Mouse (Mus musculus) 3T3-L1 (cell line): ENCODE results near the gene Olfr1386.
"Not testable (repeated sequence)": the region's sequence is repeated elsewhere in the genome, so short reads cannot be mapped to it uniquely, and the experiment has no call there.

ENCODE experiments used
- DNase-seq: peaks from one replicate; pipeline ENCODE4 v3.0.0-alpha.2; 2015; ENCODE audit warnings: low read depth, low spot score

Olfr1386 gene

DNA sequence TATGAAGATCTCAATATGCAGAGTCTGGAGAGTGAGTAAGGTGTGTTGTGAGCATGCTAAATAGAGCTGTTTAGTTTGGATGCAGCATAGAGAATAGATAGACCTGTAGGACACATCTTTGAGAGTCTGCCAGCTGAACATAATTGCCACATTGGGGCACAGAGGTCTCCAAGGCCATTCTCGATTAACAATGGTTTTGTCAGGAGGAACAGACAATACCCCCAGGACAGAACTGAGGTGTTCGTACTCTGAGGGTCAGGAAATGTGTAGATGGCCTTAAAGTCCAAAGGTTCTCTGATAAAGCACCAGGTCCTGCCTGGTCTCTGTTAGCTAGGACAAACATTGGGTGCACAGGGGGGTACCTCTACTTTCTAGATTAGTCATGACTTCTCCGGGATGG is at the start of gene Olfr1386:
TSS of gene Olfr1386 (plus strand) at position 301 of the 400 bp plus-strand sequence.
- not testable (repeated sequence) for DNase-seq

DNA sequence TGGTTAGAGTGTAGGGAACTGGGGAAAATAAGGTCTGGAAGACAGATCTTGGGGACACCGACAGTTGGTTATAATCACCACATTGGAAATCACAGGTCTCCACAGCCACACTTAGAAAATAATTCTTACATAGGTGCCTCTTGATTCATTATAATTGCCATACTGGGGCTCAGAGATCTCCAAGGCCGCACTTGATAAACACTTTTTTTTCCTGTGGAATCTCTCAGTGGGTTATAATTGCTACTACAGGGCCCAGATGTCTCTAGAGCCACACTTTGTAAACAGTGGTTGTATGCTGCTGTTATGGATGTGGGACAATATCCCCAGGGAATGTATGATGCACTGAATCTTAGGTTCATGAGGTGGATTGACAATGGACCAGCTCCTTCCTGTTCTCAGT is 42.1 kb upstream of the Olfr1386 start, which contains the start of gene Olfr1389:
TSS of gene Olfr1389 (plus strand) at position 301 of the 400 bp plus-strand sequence.
- no peak for DNase-seq

DNA sequence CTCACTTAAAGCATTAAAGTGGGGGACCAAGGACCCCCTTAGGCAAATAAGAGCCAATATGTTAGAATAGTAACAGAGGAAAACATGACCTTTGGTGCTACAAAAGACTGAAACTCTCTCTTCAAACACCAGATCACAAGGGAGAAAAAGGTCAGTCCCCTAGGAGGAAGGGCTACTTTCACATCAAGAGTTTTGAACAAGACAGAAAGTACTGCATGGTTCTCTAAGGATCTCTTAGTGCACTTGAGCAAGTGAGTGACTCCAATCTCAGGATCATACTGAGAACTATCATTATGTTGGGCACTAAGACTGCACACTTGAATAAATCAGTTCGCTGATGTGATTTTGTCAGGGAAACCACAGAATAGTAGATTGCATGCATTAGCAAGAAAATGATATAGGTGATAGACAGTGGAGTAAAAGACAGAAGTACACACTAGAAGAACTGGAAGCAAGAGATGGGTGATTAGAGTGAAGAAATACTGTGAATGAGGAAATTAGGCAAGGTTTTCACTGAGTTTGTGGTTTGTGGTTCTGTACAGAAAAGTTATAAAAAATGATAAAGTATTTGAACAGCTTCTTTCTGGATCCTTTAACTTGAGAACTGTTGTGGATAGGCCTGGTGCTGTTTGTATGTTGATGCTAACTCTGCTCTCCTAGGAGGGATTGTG is 39.5 kb upstream of the Olfr1386 start:
- no peak for DNase-seq

DNA sequence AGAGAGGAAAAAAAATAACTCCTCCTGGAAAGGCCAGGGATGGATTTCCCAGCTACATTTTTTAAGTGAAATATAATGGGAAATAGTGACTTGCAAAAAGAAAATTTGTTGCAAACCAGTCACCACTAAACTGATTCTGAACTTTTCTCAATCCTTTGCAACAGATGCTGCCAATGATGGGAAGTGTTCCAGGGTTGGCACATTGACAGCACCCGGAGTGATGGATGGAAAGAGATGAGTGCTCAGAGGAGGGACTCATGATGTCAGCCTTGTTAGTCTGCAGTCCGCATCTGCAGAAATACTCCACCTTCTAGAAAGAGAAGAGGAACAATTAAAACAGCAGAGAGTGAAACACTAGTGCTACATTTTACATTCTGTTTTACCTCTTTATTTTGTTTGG is 35.2 kb upstream of the Olfr1386 start:
- DNase-seq = no peak

DNA sequence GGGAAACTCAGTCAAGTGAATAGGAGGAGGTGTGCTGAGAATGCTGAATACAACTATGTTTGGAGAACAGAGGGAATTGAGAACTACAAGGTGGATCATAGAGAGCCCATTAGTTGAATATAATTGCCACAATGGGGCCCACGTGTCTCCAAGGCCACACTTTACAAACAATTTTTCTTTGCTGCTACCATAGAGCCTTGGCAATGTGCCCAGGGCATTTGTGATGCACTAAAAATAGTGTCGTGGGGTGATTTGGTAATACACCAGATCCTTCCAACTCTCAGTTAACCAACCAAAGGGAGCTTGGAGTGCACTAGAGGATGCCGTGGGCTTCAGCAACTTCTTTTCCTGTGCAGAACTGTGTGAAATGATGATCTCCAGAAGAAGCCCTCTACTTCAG is 28.4 kb upstream of the Olfr1386 start, which contains the start of gene Olfr1388:
TSS of gene Olfr1388 (plus strand) at position 214 of the 400 bp plus-strand sequence.
- no peak for DNase-seq

DNA sequence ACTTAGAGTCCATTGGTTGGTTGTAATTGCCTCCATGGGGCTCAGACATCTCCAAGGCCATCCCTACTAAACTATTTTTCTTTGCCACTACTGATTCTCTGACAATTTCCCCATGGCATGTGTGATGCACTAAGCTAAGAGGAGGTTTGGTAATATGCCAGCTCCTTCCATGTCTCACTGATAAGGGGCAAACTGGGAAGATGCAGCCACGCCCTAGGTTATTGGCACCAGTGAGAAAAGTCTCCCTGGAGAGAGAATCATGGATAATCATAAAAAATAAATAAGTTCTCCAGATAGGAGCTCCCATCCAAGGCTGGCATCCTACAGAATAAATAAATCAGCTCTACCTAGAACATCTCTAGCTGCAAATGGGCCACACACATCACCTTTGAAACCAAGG is 9.8 kb upstream of the Olfr1386 start, which contains the start of gene Olfr1387:
TSS of gene Olfr1387 (plus strand) at position 301 of the 400 bp plus-strand sequence.
- no peak for DNase-seq

DNA sequence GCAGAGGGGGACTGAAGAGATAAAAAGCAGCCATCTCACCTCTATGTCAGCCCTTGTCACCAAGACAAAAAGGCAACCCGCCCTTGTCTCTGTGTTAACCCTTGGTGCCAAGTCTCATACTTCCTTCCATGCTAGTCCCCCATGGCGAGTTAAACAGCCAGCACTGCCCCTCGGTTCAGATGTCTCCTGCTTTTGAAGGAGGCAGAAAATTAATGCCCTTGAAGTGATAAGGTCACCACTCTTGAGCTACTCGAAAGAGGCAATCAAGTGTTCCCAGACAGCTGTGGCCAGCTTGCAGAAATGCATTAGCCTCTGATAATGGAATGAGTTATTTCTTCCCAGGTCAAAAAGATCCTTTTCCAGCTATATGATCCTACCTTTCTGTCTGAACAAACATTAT is 21.1 kb downstream of the Olfr1386 start:
- no peak for DNase-seq

DNA sequence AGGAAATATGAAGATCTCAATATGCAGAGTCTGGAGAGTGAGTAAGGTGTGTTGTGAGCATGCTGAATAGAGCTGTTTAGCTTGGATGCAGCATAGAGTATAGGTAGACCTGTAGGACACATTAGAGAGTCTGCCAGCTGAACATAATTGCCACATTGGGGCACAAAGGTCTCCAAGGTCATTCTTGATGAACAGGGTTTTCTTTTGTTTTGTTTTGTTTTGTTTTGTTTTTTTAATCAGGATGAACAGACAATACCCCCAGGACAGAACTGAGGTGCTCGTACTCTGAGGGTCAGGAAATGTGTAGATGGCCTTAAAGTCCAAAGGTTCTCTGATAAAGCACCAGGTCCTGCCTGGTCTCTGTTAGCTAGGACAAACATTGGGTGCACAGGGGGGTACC is 23.9 kb downstream of the Olfr1386 start, which contains the start of gene Olfr1385:
TSS of gene Olfr1385 (plus strand) at position 301 of the 400 bp plus-strand sequence.
- DNase-seq = not testable (repeated sequence)

DNA sequence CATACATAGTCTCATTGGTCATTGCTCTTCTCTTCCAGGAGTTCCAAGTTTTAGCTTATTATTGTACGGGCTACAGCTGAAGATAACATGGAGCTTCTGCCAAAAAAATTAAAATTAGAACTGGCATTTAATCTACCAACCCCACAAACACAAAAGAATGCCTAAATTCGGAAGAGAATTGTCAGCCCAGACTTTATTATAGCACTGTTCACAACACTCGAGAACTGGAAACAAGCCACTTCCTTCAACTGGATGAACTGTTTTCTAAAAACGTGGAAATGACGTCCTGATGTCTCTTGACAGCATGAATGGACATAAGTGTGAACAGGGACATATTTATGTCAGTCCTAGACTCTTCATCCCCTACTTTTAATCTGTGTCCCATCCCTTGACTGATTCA is 53.2 kb downstream of the Olfr1386 start:
- DNase-seq = no peak

DNA sequence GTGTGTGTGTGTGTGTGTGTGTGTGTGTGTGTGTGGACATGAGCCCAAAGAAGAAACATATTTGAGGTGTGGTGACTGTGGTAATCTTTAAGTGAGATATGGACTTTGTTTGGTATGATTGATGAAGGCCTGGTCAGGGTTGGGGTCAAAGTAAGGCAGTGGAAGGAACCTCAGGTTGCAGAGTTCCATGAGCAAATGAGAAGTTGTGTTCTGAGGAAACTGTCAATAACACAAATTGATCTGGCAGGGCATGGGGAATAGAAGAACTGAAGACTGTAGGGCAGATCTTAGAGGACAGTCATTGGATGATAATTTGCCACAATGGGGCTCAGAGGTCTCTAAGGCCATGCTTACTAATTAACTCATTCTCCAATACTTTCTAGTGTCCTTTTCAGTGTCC is 54.5 kb downstream of the Olfr1386 start, which contains the start of gene Olfr1383:
TSS of gene Olfr1383 (plus strand) at position 301 of the 400 bp plus-strand sequence.
- DNase-seq = no peak
